Mouse (Mus musculus) lung, postnatal 0 days (tissue): Measurements from ENCODE around the gene Ppp1r21.

Experiments
- CTCF ChIP-seq: IDR thresholded peaks from 2 replicates; pipeline ENCODE4 v1.5.1; 2016; ENCODE audit warnings: antibody characterized with exemption, mild to moderate bottlenecking
- EP300 ChIP-seq: IDR thresholded peaks from 2 replicates; pipeline ENCODE4 v1.6.1; 2016; ENCODE audit warnings: antibody characterized with exemption, mild to moderate bottlenecking, control low read depth

- TF ChIP-seq CTCF (no peak), EP300 (no peak)
Observed at GRCm38 (mm10) chr17:88632631-88633030, 102.7 kb downstream of the Ppp1r21 start.
